Mouse (Mus musculus) monocyte, adult 5-6 weeks (primary cell): ENCODE results near the gene Eif2b3. TPM values are rescaled to one million over a fixed set of nuclear protein-coding genes. Genes with fewer than 3 reads are reported as not detected.

Experiments used
- ATAC-seq: fragments of 153-309, 156-312 bp; replicated peaks from 2 replicates; pipeline ENCODE4 v1.8.0; 2017; ENCODE audit warnings: mild to moderate bottlenecking; ENCODE audit not compliant: low TSS enrichment, insufficient number of reproducible peaks, severe bottlenecking, poor library complexity, low FRiP score
- total RNA-seq: library from RNA; stranded (forward); fragments of 200-1000, 200-491, 200-594 nt; gene quantifications from 3 replicates; pipeline ENCODE4 v1.2.3, GENCODE M21; 2017

Gene Eif2b3
- total RNA-seq, 1 experiment from 2014 or later: 13.1 TPM

DNA sequence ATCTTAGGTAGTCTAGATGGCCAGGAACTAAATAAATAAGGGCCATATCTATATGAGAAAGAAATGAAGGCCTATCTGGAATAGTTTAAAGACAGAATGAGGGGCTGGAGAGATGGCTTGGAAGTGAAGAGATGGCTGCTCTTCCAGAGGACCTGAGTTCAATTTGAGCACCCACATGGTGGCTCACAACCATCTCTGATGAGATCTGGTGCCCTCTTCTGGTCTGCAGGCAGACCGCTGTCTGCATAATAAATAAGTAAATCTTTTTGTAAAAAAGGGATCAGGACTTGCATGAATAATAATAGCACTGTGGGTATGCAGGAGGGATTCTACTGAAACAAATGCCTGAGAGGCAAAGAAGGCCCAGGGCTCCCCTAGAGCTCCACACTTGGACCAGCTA, 94.0 kb downstream of the Eif2b3 start:
- ATAC-seq: no peak

DNA sequence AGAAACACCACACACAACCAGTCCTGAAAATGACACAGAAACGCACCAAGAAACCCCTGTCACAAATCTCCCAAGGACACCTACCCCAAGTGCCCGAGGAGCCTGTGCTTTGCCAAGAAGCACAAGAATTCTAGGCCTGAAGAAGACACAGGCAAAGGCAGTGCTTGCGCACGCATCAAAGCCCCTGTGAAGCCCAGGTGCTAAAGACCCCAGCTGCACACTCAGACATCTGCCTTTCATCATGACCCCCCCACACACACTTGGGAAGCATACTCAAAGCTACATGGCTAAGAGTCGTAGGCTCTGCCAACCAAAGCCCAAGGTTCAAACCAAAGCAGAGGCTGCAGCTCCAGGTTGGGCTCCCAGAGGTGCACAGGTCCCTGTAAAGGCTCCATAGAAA, 96.4 kb downstream of the Eif2b3 start:
- no peak for ATAC-seq

DNA sequence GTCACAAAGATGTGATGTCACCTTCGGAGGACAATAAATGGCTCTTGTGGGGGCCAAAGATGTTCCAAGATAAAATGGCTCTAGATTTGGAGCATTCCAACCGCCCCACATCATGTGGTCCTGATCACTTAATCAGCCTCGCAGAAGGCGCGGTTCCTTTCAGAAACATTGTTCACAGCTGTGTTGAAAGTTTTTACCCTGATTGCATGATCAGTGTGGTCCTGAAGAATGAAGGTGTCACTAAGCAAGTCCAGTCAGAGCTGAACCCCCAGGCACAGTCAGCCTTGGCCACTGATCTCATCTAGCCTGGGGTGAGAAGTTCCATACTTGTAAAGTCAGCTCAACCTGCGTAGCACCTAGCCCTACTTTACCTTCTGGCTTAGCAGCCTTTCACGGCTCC, 98.7 kb downstream of the Eif2b3 start:
- ATAC-seq: no peak

DNA sequence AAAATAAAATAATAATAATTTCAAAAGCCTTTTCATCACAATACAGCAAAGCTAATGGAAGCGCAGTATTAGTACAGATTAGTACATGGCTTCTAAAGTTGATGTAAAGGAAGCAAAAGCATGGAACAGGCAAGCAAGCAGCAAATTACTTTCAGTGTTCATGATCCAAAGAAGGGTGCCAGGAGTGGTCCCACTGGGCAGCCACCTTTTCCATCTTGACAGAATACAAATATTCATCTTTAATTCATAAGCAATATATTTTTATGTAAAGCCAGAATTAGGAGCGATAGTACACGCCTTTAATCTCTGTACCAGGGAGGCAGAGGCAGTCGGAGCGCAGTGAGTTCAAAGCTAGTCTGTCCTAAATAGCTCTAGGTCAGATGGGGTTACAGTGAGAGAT, 100.4 kb downstream of the Eif2b3 start:
- no peak for ATAC-seq

DNA sequence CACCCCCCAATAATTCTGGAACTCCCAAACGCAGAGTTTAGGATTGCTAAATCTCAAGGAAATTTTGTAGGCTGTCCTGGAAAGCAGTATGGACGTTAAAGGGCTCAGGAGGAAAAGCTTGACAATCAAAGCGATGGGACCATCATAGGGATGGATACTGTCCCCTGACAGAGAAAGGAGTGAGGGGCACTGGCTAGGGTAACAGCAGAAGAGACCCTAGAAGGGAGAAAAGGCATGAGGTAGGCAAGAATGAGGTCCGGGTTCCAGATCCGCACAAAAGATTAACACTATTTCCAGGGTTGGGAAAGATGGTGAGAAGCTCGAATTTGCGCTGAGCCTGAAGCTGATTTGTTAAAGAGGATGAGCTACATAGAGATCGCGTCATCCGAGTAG, 100.8 kb downstream of the Eif2b3 start:
- ATAC-seq: no peak

DNA sequence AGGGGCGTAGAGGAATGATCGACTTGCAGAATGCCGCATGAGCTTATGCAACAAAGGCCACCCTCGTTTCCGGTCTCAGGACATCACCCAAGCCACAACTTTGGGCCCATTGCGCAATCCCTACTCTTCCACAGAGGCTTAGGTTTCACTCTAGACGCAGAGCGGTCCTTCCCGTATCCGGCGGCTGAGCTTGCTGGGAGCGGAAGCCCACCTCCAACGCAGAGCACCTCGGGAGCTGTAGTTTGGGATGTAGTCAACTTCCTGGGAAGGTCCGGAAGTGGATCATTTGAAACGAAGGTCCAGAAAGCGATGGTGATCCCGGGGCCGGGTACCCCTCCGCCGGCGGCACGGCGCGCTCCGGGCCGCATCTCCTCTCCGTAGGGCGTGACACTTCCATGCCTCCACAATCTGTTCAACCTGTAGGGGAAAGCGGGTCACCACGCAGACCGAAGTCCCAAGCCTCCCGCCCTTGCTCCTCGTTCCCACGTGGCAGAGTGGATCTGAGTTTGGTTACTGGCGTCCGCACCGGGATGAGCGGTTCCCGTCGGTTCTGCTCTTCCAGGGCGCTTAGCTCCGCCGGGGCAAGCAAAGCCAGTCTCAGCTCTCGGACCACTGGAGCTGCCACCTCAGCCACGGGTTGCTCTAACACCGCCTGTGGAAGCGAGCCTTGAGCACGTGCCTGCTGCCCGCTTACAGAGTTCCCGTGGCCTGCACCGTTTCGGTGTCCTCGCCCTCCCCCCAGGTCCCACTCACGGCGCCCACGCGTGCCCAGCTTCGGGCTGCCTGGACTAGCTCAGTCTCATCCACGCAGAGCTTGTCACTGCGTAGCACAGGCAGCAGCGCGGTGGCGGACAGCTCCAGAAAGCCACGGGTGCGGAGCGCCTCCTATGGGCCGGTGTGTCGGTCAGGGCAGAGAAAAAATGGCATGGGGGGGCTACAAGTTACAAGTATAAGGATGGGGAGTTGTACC, 101.5 kb downstream of the Eif2b3 start:
- peak; percentile 83 for ATAC-seq

DNA sequence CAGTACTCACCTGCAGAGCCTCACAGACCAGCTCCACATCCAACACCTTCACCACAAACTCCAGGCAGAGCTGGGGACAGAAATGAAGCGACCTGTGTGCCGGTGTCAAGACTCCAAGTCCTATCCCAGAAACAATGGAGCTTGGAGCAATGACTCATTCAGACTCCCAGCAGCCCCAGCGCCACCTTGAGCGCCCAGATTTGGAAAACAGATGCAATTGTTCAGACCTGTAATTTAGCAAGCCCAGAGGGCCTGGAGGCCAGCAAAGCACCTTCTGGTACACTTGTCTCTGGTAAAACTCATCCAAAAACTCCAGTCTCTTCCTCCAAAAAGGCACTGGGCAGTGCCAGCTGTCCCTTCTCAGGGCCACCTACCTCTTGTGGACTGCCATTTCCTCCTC, 103.0 kb downstream of the Eif2b3 start:
- no peak for ATAC-seq

DNA sequence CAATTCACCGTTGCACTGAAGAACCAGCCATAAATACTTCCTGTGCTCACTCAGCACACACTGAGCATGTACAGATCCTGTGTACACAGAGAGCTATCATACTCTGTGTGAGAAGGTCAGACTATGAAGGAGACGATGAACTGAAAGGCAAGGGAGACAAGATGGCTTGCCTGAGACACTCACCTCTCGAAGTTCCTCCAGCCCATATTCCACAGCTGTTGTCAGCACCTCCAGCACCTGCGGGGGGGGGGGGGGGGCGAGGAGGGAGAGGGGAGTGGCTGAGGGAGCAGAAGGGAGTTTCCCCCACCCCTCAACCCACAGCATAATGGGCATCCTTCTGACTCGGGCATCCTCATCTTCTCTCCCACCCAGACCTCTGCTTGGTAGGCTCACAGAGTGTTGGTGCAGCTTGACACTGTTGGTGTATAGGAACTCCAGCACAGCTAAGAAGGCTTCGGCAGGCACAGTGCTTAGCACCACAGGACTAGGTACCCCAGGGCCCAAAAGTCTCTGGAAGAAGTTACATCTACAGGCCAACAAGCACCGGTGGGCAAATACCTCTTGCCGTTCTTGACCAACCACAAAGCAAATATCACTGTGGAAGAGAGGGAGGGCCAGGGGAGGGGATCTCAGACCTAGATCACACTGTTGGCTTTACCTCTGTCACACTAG, 104.5 kb downstream of the Eif2b3 start:
- no peak for ATAC-seq

DNA sequence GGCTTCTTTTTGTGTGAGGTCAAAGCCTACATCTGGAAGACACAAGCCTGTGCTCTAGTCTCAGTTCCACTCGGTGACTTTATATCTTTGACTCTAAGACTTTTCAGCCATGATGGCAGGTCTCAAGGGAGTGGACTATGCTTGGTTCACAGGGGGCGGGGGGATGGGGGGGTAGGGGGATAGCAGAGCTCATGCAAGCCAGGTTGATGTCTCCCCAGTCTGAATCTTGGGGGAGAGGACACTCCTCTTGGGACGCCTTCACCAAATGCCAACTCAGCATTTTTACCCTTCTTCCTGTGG, 105.0 kb downstream of the Eif2b3 start:
- no peak for ATAC-seq

DNA sequence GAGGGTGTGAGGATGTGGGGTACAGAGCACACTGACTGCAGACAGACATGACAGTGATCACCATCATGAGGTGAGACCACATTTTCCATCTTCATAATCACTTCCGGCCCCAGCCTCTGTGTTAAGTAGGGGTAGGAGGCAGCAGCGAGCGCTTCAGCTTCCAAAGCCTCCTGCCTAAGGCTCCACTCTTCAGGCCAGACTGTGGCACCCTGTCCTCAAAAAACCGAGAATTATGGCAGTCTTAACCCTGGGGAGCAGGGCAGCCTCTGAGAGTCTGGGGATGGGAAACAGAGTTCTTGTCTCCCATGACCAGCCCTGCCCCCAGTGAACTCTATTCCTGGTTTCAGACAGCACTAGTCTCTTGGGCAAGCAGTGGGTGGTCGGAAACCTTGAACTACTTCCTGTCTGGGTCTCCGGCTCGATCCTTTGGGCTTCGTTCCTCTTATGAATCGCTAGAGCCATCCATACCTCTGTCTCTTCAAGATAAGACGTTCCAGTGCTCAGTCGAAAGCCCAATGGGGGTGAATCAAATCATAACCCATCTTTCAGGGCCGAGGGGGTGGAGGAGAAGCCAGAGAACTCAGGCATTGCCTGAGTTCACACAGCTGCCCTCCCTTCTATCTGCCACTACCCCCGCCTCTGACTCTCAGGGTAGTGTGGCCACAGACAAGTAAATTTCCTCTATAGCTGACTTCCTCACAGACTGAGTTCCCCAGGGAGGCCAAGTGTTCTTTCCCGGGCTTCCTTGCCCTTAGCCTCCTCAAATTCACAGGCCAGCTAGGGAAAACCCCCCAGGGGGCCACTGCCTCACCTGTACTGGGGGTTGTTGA, 105.5 kb downstream of the Eif2b3 start:
- ATAC-seq: peak; percentile 28

DNA sequence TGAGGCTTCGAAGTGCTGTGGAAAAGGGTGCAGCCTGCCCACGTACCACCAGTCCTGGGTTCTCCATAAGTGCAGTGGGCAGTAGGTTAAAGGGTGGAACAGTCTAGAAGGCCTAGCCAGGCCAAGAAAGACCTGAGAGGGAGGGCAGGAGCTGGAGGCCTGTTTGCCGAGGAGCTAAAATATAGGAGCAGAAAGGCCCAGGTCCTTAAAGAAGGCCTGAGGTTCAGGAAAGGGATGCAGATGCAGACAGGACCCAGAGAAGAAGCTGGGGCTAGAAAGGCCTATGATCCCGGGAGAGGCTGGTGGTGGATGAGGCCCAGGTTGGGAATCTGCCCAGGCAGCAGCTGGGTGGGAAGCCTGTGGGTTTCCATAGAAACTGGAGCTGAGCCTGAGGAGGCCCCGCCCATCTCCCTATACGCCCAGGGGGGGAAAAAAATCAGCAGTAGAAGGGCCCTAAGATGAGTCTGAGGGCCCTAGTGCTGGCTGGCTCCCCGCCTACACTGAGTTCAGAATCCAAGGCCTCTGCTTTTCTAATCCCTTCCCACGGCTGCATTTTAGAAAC, 106.2 kb downstream of the Eif2b3 start, which contains the start of gene Btbd19:
Btbd19 (minus strand) TSS at position 378 of the 562 bp plus-strand sequence.
- no peak for ATAC-seq

DNA sequence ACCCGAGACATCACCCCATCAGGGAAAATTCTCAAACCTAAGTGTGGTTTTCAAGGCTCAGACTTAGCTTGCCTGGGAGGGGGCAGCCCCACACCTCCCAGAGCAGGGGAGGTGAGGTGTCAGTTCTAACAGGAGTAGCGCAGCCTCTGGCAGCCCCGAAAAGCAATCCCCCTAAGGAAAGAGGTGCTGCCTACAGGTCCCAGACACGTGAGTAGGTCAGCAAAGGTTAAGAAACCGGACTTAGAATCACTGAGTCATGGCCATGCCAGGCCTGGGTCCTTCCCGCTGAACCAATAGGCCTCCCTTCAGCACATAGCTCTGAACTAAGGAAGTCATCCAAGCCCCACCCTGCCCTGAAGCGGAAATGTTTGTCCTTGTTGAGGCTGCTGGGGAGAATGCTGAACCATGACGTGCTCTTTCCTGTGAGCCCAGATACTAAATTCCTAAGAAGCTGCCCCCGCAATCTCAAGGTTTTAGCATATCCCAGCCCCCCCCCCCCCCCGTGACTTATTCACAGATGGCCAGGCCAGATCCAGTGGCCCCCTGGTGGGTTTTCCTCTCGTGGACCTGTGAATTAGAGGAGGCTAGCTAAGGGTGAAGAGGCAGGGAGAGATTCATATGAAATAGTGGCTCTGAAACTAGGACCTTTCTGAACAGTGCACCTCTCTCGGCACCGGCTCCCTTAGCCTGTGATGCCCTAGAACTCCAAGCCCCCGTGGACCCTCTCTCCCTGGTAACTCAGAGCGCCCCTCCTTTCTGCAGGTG, 106.9 kb downstream of the Eif2b3 start:
- peak; percentile 64 for ATAC-seq

DNA sequence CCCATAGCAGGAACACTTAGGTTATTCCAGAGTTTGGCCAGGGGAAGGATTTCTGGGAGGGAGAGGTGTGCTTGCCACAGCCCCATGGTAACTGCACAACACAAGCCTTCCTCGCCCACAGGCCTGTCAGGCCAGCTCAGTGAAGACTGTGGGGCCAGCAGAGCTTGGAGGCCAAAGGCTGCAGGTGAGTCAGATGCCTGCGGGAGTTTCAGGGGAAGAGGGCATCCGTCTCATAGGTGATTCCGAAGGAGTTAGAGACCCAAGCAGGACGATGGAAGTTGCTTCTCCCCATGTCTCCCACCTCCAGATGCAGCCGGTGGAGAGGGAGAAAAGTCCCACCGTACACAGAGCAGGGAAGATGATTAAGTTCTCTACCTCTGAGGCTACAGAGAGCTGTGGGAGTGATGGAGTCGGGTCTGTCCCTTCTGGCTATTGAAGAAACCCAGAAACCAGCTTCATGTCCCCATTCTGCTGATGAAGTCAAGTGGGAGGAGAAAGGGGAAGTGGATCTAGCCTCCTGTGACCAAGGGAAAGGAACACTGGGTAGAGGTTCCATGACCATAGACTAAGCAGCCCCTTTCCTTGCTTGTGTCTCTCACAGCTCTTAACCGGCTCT, 107.6 kb downstream of the Eif2b3 start, which contains the start of gene Tctex1d4:
Tctex1d4 (plus strand) TSS at position 120 of the 616 bp plus-strand sequence.
- ATAC-seq: peak; percentile 18; the same call in 1 of the 2 replicates

DNA sequence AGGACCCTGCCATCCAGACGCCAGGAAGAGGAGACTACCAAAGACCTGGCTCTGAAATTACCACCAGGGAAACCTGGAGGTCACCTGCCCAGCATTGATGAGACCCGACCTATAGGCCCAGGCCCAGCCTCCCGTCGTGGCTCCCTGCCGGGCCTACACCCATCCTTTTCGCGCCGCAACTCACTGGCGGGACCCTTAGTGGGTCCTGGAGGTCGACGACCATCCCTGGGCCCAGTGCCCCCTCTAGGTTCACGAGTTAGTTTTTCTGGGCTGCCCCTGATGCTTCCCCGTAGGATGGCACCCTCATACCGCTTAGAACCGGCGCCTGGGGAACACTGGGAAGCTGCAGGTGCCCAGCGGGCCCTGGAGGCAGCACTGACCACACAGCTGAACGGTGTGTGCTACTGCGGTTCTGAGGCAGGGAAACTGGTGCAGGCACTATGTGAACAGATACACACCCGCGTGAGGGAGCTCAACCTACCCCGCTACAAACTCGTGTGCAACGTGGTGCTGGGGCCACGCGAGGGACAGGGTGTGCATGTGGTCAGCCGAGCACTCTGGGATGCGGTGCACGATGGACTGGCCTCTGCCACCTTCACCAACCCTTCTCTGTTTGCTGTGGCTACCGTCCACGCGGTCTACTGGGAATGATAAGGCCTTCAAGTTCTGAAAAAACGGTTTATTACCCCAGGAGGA, 108.9 kb downstream of the Eif2b3 start:
- ATAC-seq: no peak

DNA sequence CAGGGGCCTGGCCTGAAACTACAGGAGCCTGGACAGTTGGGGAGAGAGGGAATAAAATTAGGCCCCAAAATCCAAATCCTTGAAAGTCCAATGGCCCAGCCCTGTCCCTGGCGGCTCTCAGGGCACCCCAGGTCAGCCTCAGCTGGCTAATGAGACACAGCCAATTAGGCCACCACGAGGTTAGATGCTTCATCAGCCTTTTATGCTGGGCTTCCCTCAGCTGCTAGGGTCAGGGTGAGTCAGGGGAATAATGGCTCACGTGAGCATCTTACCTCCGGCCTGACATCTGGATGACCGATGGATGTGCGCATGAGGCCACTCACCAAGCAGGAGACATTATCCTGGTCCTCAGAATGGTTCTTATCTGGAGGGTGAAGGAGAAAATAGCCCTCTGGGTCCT, 111.6 kb downstream of the Eif2b3 start:
- ATAC-seq: no peak

DNA sequence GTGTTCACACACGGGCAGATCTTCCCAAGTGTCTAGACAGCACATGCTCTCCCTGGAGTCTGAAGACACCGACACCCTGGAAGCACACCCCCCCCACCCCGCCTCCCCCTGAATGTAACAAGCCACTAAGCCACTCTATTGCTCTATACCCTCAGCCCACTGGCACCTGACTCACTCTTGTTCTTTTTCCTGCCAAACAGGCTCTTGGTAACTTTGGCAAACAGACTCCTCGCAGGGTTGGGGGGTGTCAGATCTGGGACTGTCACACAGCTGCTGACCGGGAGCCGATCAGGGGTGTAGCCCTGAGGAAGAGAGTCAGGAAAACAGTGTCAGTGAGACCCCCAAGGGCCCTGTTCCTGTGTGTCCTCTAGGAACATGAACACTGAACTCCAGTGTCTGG, 112.0 kb downstream of the Eif2b3 start:
- no peak for ATAC-seq
